Mouse (Mus musculus) lung, postnatal 10 days (tissue): Measurements from ENCODE around the gene Prrt3.
A peak's percentile ranks its signal among the peaks of the same experiment; 100 is the strongest.

ENCODE experiments used
- DNase-seq: peaks from one replicate; pipeline ENCODE4 v3.0.0; 2021

Prrt3 gene

GRCm38 (mm10) chr6:113501388-113502084 is at the start of gene Prrt3:
Gene Prrt3, minus strand, starts transcription at chr6:113501931.
- DNase-seq = no peak

DNA sequence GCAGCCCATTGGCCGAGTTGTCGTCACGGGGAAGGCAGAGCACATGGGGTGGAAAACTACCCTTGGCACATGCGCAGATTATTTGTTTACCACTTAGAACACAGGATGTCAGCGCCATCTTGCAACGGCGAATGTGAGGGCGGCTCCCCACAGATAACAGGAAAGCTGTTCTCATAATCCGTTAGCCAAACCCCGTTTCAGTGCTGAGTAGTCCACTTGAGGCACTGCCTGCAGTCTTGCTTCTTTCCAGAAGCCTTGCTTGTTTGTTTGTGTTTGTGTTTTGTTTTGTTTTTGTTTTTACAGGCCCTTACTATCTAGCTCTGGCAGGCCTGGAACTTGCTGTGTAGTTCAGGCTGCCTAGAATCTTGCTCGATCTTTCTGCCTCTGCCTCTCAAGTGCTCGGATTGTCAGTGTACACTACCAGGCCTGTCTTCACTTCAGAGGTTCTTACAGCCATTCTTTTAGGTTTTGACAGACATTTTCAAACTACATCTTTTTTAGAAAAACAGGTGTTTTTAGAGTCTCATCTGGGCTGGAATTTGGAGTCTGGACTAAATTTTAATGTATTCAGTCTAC is 42.3 kb upstream of the Prrt3 start:
- no peak for DNase-seq

DNA sequence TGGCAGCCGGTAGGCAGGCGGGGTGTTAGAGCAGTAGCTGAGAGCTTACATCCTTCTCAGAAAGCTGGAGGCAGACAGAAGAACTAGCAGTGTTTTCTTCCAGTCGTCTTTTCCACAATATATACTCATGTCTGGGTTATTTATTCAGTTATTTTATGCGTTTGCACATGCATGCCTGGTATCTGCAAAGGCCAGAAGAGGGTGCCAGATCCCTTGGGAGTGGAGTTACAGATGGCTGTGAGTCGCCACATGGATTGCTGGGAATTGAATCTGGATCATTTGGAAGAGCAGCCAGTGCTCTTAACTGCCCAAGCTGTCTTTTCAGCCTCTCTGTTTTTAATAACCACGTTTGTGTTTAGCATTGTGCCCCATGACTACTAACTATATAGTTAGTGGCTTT is 39.9 kb upstream of the Prrt3 start:
- DNase-seq = no peak

GRCm38 (mm10) chr6:113534886-113535285 is 33.2 kb upstream of the Prrt3 start:
- no peak for DNase-seq

DNA sequence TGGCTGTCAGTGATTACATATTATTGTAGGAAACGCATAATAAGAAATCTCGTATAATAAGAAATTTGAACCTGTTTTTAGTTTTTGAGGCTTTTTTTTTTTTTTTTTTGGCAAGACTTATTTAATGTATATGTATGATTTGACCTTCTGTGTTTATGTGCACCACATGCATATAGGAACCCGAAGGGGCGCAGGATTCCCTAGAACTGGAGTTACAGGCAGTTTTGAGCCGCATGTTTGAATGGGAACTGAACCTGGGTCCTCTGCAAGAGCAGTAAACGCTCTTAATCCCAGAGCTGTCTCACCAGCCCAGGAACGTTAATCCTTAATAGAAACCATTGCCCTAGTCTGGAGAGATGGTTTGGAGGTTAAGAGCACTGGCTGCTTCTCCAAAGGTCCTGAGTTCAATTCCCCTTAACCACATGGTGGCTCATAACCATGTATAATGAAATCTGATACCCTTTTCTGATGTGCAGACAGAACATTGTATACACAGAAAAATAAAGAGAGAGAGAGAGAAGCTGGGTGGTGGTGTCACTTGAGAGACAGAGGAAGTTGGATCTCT is 30.2 kb upstream of the Prrt3 start:
- no peak for DNase-seq

GRCm38 (mm10) chr6:113530932-113531839 is 29.5 kb upstream of the Prrt3 start, which contains the start of the genes Emc3 and Fancd2:
Gene Emc3, minus strand, starts transcription at chr6:113531652.
Gene Fancd2, plus strand, starts transcription at chr6:113531682.
- peak; percentile 94 for DNase-seq

- peak; percentile 3 for DNase-seq
Observed at GRCm38 (mm10) chr6:113523420-113523819, 21.7 kb upstream of the Prrt3 start.

DNA sequence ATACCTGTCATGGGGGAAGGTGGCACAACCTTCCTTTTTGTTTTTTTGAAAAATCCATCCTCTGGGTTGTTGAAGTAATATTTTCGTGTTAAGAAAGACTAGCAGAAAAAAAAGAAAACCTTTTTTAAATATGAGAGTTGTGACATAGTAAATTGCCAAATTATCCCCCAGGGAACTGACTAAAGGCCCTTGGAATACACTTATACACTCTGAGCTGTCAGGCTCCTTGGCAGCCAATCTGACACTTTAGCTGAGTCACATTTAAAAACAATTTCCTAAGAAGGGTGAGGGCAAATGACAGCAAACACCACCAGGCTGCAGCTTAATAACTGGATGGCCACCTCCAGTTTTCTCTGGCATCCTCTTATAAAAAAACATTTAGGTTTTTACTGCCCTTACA is 20.6 kb upstream of the Prrt3 start:
- DNase-seq = no peak

DNA sequence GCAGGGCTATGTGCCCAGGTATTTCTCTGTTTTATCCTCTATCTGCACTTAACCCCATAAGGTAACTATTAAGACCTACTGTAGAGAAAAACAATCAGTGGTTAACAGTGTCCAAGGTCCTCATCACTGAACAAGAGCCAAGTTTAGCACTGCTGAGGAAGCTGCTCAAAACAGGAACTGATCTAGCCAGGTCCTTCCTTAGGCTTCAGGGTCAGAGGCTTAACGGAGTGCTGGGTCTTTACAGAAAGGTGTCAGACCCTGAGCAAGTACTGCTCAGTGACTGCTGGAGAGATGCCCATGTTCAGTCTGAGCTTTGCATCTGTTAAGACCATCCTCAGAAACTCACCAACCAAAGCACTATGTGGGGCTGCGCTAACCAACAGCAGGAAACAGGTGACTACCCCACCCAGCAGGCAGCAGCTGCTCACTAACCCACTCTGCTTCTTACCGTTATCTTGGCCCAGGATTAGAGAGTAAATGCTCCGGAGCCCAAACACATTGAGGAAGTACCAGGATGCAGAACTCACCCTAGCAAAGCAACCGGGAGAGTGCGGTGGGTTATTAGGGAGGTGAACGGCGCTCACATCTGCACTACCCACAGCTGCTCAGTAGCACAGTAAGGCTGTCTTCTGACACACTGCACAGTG is 15.8 kb upstream of the Prrt3 start:
- DNase-seq = no peak

GRCm38 (mm10) chr6:113514600-113514999 is 12.9 kb upstream of the Prrt3 start:
- no peak for DNase-seq

DNA sequence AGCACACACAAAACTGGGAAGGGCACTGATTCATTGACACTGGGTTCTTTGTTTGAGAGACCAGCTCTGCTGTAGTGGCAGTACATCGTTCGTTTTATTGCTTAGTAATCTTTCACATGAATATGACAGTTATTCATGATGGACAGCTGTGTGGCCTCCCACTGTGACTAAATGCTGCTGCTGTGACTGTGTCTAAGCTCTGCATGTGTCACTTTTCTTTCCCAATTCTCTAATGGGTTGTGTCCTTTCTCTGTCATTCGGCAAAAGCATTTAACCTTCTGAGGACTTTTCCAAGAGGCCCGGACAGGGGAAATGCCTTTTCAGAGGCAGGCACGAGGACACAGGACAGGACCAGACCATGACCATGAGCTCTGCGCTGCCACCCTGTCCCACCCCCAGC is 12.2 kb upstream of the Prrt3 start:
- DNase-seq = no peak

DNA sequence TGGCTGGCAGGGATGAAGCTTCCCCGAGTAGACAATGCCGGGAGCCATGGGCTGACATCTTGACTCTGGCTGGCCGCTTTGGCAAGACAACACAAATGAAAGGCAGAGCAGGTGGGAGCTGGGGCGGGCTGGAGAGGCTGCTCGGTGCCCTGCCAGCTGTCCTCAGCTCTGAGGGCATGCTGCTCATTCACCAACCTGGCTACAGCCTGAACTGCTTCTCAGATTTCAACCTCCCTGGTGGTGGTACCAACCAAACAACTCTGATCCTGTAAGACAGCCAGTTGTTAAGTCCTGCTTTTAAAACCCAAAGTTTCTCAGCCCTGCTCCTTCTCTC is 7.2 kb upstream of the Prrt3 start:
- no peak for DNase-seq

DNA sequence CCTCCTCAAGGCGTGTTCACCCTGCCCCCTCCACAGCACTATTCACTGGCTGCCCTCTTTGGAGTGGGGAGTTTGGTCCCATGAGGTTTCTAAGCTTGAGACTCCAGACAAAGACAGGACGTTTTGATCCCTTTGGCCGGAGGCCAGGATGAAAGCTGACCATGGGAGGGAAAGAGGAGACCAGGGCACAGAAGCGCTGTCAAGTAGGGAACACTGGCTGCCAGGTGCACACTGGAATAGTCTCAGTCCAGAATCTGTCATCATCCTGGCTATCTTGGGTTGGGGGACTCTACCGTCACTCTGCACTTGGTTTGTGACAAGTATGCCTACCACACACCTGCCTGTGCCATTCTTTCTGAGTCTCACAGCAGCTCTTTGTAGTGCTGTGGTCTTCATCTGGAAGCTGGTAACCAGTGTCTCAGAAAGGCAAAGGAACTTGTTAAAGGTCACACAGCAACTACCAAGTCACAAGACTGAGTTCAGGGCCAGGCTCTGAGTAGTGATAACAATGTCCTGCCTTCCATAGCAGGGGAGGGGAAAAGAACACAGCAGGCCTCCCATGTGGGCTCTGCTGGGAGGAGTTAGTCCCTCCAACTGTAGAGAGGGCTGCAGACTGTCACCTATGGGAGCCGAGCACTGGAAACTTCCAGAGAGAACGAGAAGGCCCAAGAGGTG is 6.7 kb upstream of the Prrt3 start:
- no peak for DNase-seq

DNA sequence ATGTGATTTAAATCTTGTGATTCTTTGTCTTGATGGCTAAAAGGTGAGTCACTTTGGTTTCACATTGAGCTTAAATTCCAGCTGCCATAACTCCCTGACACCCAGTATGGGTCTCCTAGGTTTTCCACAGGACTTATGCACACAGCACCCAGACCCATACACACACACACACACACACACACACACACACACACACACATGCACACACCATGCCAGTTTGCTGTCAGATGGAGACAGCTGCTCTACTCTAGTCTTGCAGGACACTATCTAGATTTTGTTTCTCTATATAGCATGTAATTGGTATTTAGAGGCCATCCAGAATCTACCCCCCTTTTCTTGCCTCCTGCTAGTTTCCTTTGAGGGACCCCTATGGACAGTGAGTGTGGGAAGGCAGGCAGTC is 5.4 kb upstream of the Prrt3 start:
- DNase-seq = no peak

DNA sequence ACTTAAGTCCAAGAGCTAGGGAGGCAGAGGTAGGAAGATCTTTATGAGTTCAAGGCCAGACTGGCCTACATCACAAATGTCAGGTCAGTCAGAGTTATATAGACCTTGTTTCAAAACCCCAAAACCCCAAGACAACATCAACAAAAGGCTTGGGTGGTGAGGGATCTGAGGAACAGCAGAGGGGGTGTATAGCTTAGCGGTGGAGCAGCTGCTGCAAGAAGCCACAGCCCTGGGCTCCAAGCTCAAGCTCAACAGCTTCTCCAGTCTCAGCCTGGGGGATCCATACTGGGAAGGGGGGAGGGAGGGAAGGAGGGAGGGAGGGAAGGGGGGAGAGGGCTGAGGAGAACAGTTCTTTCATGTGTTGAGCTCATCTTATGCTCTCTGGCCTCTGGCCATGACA is 4.0 kb upstream of the Prrt3 start:
- no peak for DNase-seq

DNA sequence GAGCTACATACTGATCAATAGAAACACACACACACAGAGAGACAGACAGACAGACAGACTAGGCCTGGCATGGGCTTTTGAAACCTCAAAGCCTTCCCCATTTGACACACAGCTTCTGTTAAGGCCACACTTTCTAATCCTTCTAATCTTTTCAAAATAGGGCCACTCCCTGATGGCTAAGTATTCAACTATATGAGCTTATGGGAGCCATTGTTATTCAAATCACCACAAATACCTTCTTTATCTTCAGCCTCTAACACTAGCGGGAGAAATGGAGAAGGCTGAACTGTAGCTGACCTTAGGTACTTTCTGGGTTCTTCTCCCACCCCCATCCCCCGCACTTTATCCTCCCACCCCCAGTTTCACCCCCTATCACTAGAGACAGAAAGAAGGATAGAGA is 1.1 kb upstream of the Prrt3 start:
- DNase-seq = no peak

DNA sequence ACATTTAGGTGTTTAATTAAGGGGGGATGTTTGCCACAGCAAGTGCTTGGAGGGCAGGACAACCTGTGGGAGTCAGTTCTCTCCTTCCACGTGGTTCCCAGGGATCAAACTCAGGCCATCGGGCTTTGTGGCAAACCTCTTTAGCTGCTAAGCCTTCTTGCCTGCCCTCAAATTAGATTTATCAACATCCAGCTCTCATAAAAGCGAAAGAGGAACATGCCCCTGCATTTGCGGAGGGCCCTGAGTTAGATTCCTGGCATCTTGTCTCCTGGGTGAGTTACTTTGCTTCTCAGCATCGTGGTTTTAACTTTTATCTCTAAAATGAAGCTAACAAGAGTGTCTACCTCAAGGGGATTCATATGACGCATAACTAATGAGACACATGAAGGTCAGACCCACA is 2.4 kb downstream of the Prrt3 start:
- no peak for DNase-seq

DNA sequence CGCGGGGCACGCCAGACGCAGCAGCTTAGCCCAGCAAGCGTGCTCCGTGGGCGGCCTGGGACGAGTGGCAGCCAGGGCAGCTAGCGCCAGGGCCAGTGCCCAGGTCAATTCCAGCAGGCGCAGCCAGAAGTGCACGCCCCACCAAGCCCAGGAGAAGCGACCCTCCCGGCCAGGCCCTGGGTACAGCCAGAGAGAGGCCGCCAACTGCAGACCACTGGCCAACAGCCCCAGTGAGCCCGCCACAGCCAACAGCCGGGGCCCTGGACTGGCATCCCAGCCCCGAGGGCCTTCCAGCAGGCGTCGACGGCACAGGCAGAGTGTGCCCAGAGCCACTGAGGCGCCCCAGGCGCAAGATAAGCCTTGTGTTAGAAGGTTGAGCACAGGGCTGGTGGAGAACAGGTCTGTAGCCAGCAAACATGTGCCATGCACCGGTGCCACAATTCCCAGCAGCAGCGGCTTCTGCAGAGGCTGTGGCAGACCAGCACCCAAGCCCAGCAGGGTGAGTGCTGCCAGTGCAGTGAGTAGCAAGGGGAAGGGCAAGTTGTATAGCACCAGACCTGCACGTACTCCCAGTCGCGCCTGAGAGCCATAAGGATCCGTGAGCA is 6.6 kb downstream of the Prrt3 start:
- DNase-seq = no peak

DNA sequence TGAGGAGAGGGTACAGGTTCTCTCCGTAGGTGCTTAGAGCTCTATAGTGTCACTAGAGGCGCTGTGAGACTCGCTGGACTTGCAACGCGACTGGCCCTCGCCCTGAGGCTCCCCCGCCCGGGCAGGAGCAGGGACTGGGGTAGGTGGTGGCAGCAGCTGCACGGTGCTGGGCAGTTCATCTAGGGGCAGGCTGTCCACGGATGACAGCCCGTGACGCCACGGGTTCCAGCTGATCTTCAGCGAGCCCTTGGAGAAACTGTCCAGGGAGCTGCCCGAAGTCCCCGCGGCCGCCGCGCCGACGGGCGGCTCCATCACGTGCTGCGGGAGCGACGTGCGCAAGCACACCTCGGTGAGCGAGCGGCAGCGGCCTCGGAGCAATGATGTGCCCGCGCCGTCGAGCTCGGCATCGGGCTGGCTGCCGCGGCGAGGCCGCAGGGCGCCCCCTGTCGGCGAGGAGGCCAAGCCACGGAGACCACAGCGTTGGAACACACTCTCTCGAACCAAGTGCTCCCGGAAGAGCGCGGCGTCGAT is 7.4 kb downstream of the Prrt3 start:
- peak; percentile 86 for DNase-seq

DNA sequence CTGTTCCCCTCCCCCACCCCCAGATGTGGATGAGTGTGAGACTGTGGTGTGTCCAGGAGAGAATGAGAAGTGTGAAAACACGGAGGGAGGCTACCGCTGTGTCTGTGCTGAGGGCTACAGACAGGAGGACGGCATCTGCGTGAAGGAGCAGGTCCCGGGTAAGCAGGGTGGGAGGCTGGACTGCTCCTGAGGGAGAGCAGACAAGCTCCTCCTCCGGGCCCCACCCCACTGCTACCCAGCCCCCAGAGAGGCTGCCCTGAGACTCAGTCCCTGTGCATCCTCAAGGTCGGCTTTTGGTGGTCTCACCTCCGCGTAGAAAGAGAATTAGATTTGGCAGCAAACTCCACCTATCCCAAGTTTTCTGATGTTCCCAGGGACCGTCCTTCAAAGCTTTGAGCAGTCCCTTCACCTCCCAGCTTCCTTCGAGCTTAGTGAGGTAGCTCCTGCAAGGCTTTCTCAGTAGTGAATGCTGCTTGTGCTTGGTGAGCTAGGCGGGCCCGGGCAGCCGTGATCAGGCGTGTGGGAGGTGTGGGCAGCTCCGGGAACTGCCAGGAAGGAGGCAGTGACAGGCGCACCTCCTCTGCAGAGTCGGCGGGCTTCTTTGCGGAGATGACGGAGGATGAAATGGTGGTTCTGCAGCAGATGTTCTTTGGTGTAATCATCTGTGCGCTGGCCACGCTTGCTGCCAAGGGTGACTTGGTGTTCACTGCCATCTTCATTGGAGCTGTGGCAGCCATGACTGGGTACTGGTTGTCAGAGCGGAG is 9.4 kb downstream of the Prrt3 start:
- DNase-seq = no peak

GRCm38 (mm10) chr6:113489410-113489809 is 12.3 kb downstream of the Prrt3 start:
- no peak for DNase-seq
